14 mouse cellular contexts compared by ENCODE assay signal in genomic region chr1:173733219-173733618, GRCm38 (mm10). TPM values are rescaled to one million over a fixed set of nuclear protein-coding genes. Genes with fewer than 3 reads are reported as not detected.
DNase-seq lines count a peak whose midpoint lies in the region; ATAC-seq lines count a peak whose summit lies in the region.
"Had no signal": no experiment of that assay in that cellular context is flagged by ENCODE, and none has a peak within 500 bp of the region (broad histone marks: within the 10 kb centered on the region; RNA-seq: fewer than 3 reads in every experiment).

No protein-coding gene starts in this region.

- H3K4me3 ChIP-seq in heart, embryonic 15.5 days: no peak overlapping the region
- H3K4me3 ChIP-seq: erythroblast, embryonic 14.5 days; hindbrain, embryonic 12.5 days had no signal

- no peaks in the 10 kb centered on the region for H3K36me3 ChIP-seq in heart, embryonic 15.5 days
- H3K36me3 ChIP-seq: hindbrain, embryonic 12.5 days had no signal

- no peaks in the 10 kb centered on the region for H3K9me3 ChIP-seq in heart, embryonic 15.5 days (replicated peaks)
- H3K9me3 ChIP-seq: hindbrain, embryonic 12.5 days had no signal

- no peak overlapping the region for H3K9ac ChIP-seq in heart, embryonic 15.5 days
- H3K9ac ChIP-seq: hindbrain, embryonic 12.5 days had no signal

- no peaks in the 10 kb centered on the region for H3K4me1 ChIP-seq in heart, embryonic 15.5 days (replicated peaks)
- H3K4me1 ChIP-seq: hindbrain, embryonic 12.5 days had no signal

- no peaks in the 10 kb centered on the region for H3K27me3 ChIP-seq in heart, embryonic 15.5 days
- H3K27me3 ChIP-seq: hindbrain, embryonic 12.5 days had no signal

- no peak for DNase-seq in heart, postnatal 25 days (ENCODE audit: low spot score)
- peak; percentile 1 for DNase-seq in retina, postnatal 1 day
- DNase-seq in retina, embryonic 14.5 days (ENCODE audit: low spot score): no peak
- DNase-seq in heart, postnatal 10 days: peak; percentile 32 to 35
- peak; percentile 9 for DNase-seq in yolk sac, embryonic 10.5 days (ENCODE audit: low spot score)
- no peak for DNase-seq in urinary bladder, postnatal 14 days (ENCODE audit: low spot score)
- DNase-seq in left cerebral cortex, adult 8-10 months (ENCODE audit: low spot score in 2 of 2): no peak
- DNase-seq: cerebellum, adult 2 months; layer of hippocampus, adult 9-11 months had no signal

- ATAC-seq in heart, embryonic 15.5 days (replicated peaks; ENCODE audit: insufficient number of reproducible peaks, insufficient read depth, low FRiP score, low read depth): 0 out of 2 replicates have a peak, but pooled peaks have one; percentile 31

- H3K4me2 ChIP-seq in heart, embryonic 15.5 days: no peak overlapping the region
- H3K4me2 ChIP-seq: hindbrain, embryonic 12.5 days had no signal

- intact Hi-C loops in heart, postnatal 25 days (cut with DNase I): no loop called here
- intact Hi-C loops in heart, postnatal 10 days (cut with DNase I): no loop called here

- no peak overlapping the region for H3K27ac ChIP-seq in heart, embryonic 15.5 days
- H3K27ac ChIP-seq: hindbrain, embryonic 12.5 days; stomach, postnatal 0 days had no signal

- WGBS in heart, embryonic 15.5 days: 10% methylated on average over 7 of the region's 7 CpGs

RNA-seq across cellular contexts. Expression of gene Ifi207, which starts 8.3 kb away (rescaled TPM):
- polyA plus RNA-seq in heart, embryonic 15.5 days (2015; fragmentation: Nextera tagmentation; extraction: Ambion mirVana): 0.68 and 1.3 TPM in 2 replicates
- 1 to 10 TPM; 2.9 to 3.5 TPM for total RNA-seq in heart, postnatal 25 days (2021)
- total RNA-seq in heart, postnatal 10 days (2021): 1 to 10 TPM in 1 of 2 experiments, under 1 TPM in 1; 0.99 to 1.7 TPM
- total RNA-seq in left cerebral cortex, adult 8-10 months (2022): under 1 TPM; 0.13 to 0.65 (median 0.36) TPM
- polyA plus RNA-seq: erythroblast, embryonic 14.5 days had no signal

RNA-seq across cellular contexts. Expression of gene Ifi204, which starts 33.5 kb away (rescaled TPM):
- polyA plus RNA-seq in heart, embryonic 15.5 days (2015; fragmentation: Nextera tagmentation; extraction: Ambion mirVana): 1.6 and 7.0 TPM in 2 replicates
- total RNA-seq in heart, postnatal 25 days (2021): 1 to 10 TPM; 2.2 TPM
- total RNA-seq in heart, postnatal 10 days (2021): 1 to 10 TPM; 1.2 to 1.5 TPM
- 1 to 10 TPM in 1 of 4 experiments, under 1 TPM in 3; 0.30 to 1.1 (median 0.61) TPM for total RNA-seq in left cerebral cortex, adult 8-10 months (2022)
- polyA plus RNA-seq: erythroblast, embryonic 14.5 days had no signal

RNA-seq across cellular contexts. Expression of gene Ifi208, which starts 59.7 kb away (rescaled TPM):
- polyA plus RNA-seq in heart, embryonic 15.5 days (2015; fragmentation: Nextera tagmentation; extraction: Ambion mirVana): not detected in 2 replicates
- total RNA-seq in heart, postnatal 25 days (2021): under 1 TPM; 0.28 to 0.42 TPM
- total RNA-seq in heart, postnatal 10 days (2021): under 1 TPM; 0.10 to 0.12 TPM
- not detected for total RNA-seq in left cerebral cortex, adult 8-10 months (2022)
- polyA plus RNA-seq: cerebellum, adult 2 months; hindbrain, embryonic 12.5 days; liver, embryonic 16.5 days; stomach, postnatal 0 days had no signal

Comparison
In these comparisons a context has a peak if more than half of its experiments do, and no peak if none do; other contexts are left out.
1. DNase-seq: peak in retina, postnatal 1 day (single experiment), heart, postnatal 10 days (2 of 2) and yolk sac, embryonic 10.5 days (single experiment); none in heart, postnatal 25 days (single experiment), retina, embryonic 14.5 days (single experiment), urinary bladder, postnatal 14 days (single experiment) and left cerebral cortex, adult 8-10 months (0 of 2).